Mouse (Mus musculus): Measurements from ENCODE around the gene Zfp428.

- TF ChIP-seq ETS1 (IDR thresholded peaks at IDR 0.05; ENCODE audit: low read depth, low read length): no peak
- no peak for TF ChIP-seq MAZ (IDR thresholded peaks at IDR 0.05; ENCODE audit: low read depth, low read length)
- TF ChIP-seq USF1 (IDR thresholded peaks at IDR 0.05; ENCODE audit: low read depth, low read length): no peak
- no peak for TF ChIP-seq ZNF384 (IDR thresholded peaks at IDR 0.05; ENCODE audit: low read depth, low read length)
- TF ChIP-seq HCFC1 (IDR thresholded peaks at IDR 0.05; ENCODE audit: low read depth, low read length): no peak
- TF ChIP-seq CTCF (IDR thresholded peaks at IDR 0.05 in 2 of 3, conservative IDR thresholded peaks at IDR 0.05 in 1 of 3; ENCODE audit: control insufficient read depth in 1 of 3, insufficient read depth in 1 of 3, low read depth in 2 of 3, low read length in 3 of 3, poor library complexity in 1 of 3, severe bottlenecking in 1 of 3): no peak
- no peak for TF ChIP-seq MEF2A (IDR thresholded peaks at IDR 0.05; ENCODE audit: extremely low read depth, insufficient replicate concordance, low read depth, low read length, poor library complexity, severe bottlenecking)
- TF ChIP-seq KAT2A (conservative IDR thresholded peaks at IDR 0.05; ENCODE audit: low read depth, low read length): no peak
- no peak for TF ChIP-seq ZMIZ1 (IDR thresholded peaks at IDR 0.05; ENCODE audit: low read depth, low read length)
- no peak for TF ChIP-seq NRF1 (IDR thresholded peaks at IDR 0.05; ENCODE audit: insufficient read depth, low read depth, low read length, poor library complexity, severe bottlenecking)
- no peak for TF ChIP-seq POLR2AphosphoS5 (IDR thresholded peaks at IDR 0.05; ENCODE audit: borderline replicate concordance, low read depth, low read length)
- no peak for TF ChIP-seq CHD2 (IDR thresholded peaks at IDR 0.05; ENCODE audit: low read length)
- TF ChIP-seq POLR2AphosphoS2 (IDR thresholded peaks at IDR 0.05; ENCODE audit: low read length): no peak
- no peak for TF ChIP-seq EP300 (IDR thresholded peaks at IDR 0.05; ENCODE audit: low read depth in 1 of 2, low read length in 2 of 2)
These were observed 34.4 kb upstream of the Zfp428 start for GRCm38 (mm10) chr7:24472442-24472841.
